Mouse (Mus musculus) liver, embryonic 16.5 days (tissue): ENCODE data around the gene Tspan32. TPM values are rescaled to one million over a fixed set of nuclear protein-coding genes. Genes with fewer than 3 reads are reported as not detected.
A peak's percentile ranks its signal among the peaks of the same experiment; 100 is the strongest.

Experiments used
- ATAC-seq: fragments of 200-750 bp; cut with Nextera tagmentation; 2 replicates; pipeline ENCODE4 v1.8.0; 2017; ENCODE audit warnings: low read depth, mild to moderate bottlenecking, moderate number of reproducible peaks, moderate library complexity
- H3K27ac ChIP-seq: fragments of 300-500 bp; sonication (generic); 2 replicates; pipeline ENCODE4 v1.5.1; 2014; ENCODE audit warnings: mild to moderate bottlenecking, low read length
- H3K27me3 ChIP-seq: fragments of 300-500 bp; sonication (generic); 2 replicates; pipeline ENCODE4 v1.6.1; 2014; ENCODE audit warnings: low read depth, low read length, mixed read lengths; ENCODE audit not compliant: control insufficient read depth, insufficient read depth
- H3K36me3 ChIP-seq: fragments of 300-500 bp; sonication (generic); 2 replicates; pipeline ENCODE4 v1.6.1; 2014; ENCODE audit warnings: mild to moderate bottlenecking; ENCODE audit not compliant: control insufficient read depth, insufficient read depth
- H3K4me1 ChIP-seq: fragments of 300-500 bp; sonication (generic); 2 replicates; pipeline ENCODE4 v1.6.1; 2014; ENCODE audit warnings: low read depth, low read length, mixed read lengths; ENCODE audit not compliant: control insufficient read depth
- H3K4me2 ChIP-seq: fragments of 300-500 bp; sonication (generic); 2 replicates; pipeline ENCODE4 v1.6.1; 2014; ENCODE audit warnings: low read depth, low read length, mixed read lengths
- H3K4me3 ChIP-seq: fragments of 300-500 bp; sonication (generic); 2 replicates; pipeline ENCODE4 v1.5.1; 2014; ENCODE audit warnings: low read depth, mild to moderate bottlenecking, low read length
- H3K9ac ChIP-seq: fragments of 300-500 bp; sonication (generic); 2 replicates; pipeline ENCODE4 v1.6.1; 2014; ENCODE audit warnings: low read depth, low read length
- H3K9me3 ChIP-seq: fragments of 300-500 bp; sonication (generic); replicated peaks from 2 replicates; pipeline ENCODE4 v1.6.1; 2016; ENCODE audit warnings: low read length; ENCODE audit not compliant: control insufficient read depth
- WGBS: fragments of 180-500 bp; shearing (Covaris S2); extraction: QIAGEN DNeasy Blood & Tissue Kit; methylation state at CpG from one replicate; pipeline ENCODE4 v1.1.7; 2014; ENCODE audit not compliant: insufficient replicate concordance; 5-methylcytosine and 5-hydroxymethylcytosine counted together
- polyA plus RNA-seq: library from polyadenylated mRNA; unstranded; fragments of >200 nt; fragmentation: Nextera tagmentation; extraction: Ambion mirVana; gene quantifications from 2 replicates; pipeline ENCODE4 v1.2.1, GENCODE M21; 2015

The Tspan32 gene
- polyA plus RNA-seq, 1 experiment from 2014 or later = 71.3 TPM

DNA sequence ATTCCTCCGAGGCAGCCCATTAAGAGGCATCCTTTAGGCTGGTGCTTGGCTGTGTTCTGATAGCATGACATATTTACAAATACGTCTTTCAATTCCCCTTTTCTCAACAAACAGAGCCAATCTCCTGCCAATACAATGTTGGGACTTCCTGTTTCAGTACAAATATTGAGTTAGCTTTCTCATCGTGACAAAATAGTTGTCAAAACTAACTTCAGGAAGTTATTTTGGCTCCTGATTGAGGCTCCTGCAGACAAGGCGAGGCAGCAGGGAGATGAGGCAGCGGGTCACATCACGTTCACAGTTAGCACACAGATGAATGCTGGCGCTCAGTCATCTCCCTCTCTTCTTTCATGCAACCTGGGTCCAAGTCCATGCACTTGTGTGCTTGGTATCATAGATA lies 41.5 kb downstream of the Tspan32 start:
- H3K9me3 ChIP-seq = no peaks in the 10 kb centered on the region
- 35% methylated on average over 7 of the region's 7 CpGs for WGBS
- H3K4me3 ChIP-seq = no peak overlapping the region
- no peaks in the 10 kb centered on the region for H3K36me3 ChIP-seq
- H3K4me2 ChIP-seq = no peak overlapping the region
- no peak overlapping the region for H3K9ac ChIP-seq
- H3K27ac ChIP-seq = no peak overlapping the region
- peaks cover 12% of the 10 kb centered on the region for H3K4me1 ChIP-seq
- no peaks in the 10 kb centered on the region for H3K27me3 ChIP-seq
- no peak for ATAC-seq

DNA sequence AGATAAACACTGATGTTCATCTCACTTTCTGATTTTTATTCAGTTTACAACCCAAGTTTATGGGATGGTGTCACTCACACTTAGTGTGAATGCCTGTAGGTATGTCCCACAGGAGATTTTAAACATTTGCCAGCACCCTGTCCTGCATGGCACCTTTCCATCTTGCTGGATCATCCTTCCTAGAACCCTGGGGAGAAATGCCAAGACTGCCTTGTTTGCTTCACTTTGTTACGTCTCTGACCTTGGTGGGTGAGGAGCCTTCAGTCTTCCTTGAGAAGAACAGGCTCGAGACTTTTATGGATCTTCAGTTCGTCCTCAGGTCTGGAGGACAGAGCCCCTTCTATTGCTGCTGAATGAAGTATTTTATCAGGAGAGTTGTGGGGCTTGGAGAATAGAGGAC lies 44.5 kb downstream of the Tspan32 start:
- Histone ChIP-seq H3K9ac (no peak overlapping the region), H3K4me1 (peaks cover 22% of the 10 kb centered on the region), H3K27me3 (no peaks in the 10 kb centered on the region), H3K4me2 (no peak overlapping the region), H3K36me3 (no peaks in the 10 kb centered on the region), H3K4me3 (no peak overlapping the region), H3K9me3 (no peaks in the 10 kb centered on the region), H3K27ac (no peak overlapping the region)
- WGBS = 61% methylated on average over 3 of the region's 3 CpGs
- no peak for ATAC-seq

DNA sequence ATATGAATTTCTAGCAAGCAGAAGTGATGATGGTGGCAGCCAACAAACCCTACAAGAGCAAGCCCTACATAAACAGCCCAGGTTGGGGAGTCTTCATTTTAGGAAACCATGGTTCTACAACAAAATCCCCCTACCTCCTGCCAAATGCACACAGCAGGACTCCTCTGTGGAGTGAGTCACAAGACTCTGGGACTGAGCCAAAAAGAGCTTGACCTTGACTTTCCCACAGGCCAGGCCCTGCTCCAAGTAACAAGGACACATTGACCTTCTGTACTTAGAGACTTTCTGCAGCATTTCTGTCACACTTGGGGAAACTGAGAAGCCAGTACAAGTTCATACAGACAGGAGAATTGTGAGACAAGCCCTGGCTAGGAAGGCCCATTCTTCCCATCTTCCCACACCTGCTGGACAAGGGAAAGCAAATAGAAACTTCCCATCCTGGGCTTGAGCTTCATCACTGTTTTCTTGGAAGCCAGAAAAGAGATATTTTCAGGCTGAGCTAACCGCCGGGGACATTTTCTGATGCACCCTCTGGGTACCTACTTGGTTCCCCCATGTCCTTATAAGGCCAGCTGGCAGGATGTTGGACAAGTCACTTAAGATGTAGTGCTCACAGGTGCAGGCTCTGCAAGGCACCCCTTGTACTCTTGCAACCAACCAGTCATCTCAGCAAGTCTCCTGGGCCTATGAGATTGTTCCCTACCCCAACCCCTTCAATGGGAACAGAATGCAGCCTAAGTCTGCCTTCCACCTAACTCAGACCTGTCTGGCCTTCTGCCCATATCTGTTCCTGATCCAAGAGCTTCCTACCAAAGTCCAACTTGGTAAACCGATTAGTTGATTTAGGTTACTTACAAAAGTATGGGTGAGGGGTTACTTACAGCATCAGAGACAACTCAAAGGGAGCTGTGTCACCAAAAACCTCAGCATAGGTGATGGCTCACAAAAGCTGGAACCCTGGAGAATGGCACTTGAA lies 45.3 kb downstream of the Tspan32 start:
- Histone ChIP-seq H3K4me3 (no peak overlapping the region), H3K9me3 (no peaks in the 10 kb centered on the region), H3K27me3 (no peaks in the 10 kb centered on the region), H3K4me2 (no peak overlapping the region), H3K9ac (no peak overlapping the region), H3K4me1 (peaks cover 30% of the 10 kb centered on the region), H3K27ac (no peak overlapping the region), H3K36me3 (no peaks in the 10 kb centered on the region)
- 71% methylated on average over 3 of the region's 3 CpGs for WGBS
- ATAC-seq = no peak

DNA sequence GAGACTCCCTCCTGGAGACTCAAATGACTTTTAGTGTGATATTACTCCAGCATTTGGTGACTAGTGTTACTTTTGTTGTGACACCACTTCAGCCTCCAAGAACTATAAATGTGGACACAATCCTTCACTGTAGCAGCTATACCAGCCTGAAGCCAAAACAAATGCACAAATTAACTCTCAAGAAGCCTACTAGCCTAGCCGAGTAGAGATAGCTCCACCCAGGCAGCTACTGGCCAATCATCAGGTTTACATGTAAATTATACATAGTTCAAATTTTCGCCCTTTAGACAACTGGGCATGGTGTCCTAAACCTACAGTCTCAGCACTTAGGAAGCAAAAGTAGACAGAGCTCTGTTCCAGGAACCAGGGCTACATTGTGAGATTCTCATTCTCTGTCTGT lies 46.5 kb downstream of the Tspan32 start:
- Histone ChIP-seq H3K27ac (no peak overlapping the region), H3K4me1 (peaks cover 41% of the 10 kb centered on the region), H3K36me3 (no peaks in the 10 kb centered on the region), H3K4me2 (no peak overlapping the region), H3K9ac (no peak overlapping the region), H3K9me3 (no peaks in the 10 kb centered on the region), H3K27me3 (no peaks in the 10 kb centered on the region), H3K4me3 (no peak overlapping the region)
- ATAC-seq = no peak
- WGBS = 20% methylated on average over 2 of the region's 2 CpGs

DNA sequence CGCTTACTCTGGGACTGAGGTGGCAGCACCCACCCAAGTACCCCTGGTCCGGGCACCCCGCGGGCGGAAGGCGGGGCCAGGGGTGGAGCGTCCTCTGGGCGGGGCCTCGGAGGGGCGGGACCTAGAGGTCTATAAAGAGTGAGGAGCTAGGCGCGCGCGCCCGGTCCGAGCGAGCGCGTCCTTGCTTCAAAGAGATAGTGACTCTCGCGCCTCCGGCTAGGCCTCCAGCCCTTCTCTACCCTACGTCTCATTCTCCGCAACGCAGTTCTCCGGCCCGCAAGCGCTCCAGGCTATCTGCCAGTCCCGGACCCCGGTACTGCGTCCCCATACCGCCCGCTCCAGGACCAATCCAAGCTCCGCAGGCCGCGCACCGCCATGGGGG lies 47.8 kb downstream of the Tspan32 start, which contains the start of gene Cd81:
TSS of gene Cd81 (plus strand) at position 114 of the 382 bp plus-strand sequence.
- H3K9me3 ChIP-seq = no peaks in the 10 kb centered on the region
- H3K36me3 ChIP-seq = no peaks in the 10 kb centered on the region
- peak; percentile 84 for ATAC-seq
- H3K9ac ChIP-seq = peak within 1 kb of the TSS; percentile 82
- H3K4me1 ChIP-seq = peaks cover 54% of the 10 kb centered on the region
- peak within 1 kb of the TSS; percentile 83 for H3K27ac ChIP-seq
- peak within 1 kb of the TSS; percentile 75 for H3K4me3 ChIP-seq
- H3K27me3 ChIP-seq = no peaks in the 10 kb centered on the region
- WGBS = 0% methylated on average over 37 of the region's 37 CpGs
- peak within 1 kb of the TSS; percentile 90 for H3K4me2 ChIP-seq

DNA sequence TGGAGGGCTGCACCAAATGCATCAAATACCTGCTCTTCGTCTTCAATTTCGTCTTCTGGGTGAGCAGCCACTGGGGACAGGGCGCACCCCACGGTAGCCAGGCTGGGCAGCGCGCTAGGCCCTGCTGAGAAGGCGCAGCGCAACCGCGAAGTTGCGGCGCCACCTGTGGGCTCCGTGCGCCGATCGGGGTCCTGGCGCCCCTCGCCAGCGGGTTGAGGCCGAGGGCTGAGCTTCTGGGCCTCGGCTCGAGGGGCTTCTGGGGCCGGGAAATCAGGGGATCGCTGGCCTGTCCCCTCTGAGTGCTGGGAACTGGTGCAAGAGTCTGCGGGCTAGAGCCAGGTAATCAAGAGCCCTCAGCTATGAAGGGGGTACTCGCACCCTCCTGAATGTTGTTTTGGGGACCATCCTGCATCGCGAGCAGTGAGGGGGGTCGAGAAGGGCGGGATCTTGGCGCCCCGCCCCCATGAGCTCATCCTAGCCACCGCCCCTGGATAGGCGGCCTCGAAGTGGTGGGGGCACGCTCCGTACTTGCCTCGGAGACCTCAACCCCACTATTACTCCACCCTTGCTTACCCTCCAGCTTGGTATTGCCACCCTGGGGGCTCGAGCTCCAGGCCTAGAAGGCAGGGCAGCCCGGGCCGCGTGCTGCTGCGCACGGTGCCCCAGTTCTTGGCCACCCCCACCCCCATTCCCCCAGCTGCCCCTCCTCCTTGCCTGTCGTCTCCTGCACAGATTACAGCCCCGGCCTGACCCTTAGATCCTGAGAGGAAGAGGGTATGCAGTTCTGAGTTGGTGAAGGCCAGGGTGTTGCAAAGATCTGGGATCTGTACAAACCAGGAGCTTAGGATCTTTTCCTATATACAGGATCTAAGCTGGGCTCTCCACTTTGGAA lies 48.4 kb downstream of the Tspan32 start:
- Histone ChIP-seq H3K27me3 (no peaks in the 10 kb centered on the region), H3K27ac (peak overlapping the region; percentile 83), H3K36me3 (no peaks in the 10 kb centered on the region), H3K9ac (peak overlapping the region; percentile 82), H3K9me3 (no peaks in the 10 kb centered on the region), H3K4me3 (peak overlapping the region; percentile 75), H3K4me1 (peaks cover 60% of the 10 kb centered on the region), H3K4me2 (peak overlapping the region; percentile 90)
- peak; percentile 51 for ATAC-seq
- WGBS = under 1% methylated on average over 46 of the region's 46 CpGs

DNA sequence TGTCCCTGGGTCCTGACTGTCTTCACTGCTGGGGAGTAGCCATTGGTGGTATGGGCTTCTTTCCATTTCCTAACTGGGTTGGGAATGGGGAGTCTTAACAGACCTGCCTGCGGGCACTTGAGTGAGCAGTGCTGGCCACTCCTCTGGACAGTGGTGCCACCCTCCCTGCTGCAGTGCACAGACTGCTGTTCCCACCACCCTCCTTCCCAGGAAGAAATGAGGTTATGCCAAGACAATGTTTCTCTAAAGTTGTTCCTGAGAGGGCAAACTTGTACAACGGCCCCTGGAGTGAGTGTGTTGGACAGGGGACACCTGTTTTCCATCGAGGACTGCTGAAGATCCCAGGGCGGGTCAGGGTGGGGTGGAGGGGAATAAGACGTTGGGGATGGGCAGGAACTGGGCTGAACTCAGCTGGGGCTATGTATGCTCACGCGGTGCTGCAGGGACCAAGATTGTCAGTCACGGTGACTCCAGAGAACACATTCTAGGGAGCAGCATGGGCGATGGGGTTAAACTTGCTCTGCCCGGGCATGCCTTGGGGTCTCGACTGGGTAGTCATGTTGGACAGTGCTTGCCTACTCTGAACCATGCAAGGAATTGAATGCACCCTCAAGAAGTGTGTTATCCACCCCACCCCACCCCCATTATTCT lies 49.2 kb downstream of the Tspan32 start:
- Histone ChIP-seq H3K9ac (peak overlapping the region; percentile 82), H3K27ac (0 out of 2 replicates have a peak overlapping the region, but pooled peaks have one; percentile 83), H3K9me3 (no peaks in the 10 kb centered on the region), H3K27me3 (no peaks in the 10 kb centered on the region), H3K4me3 (peak overlapping the region; percentile 75), H3K4me2 (peak overlapping the region; percentile 90), H3K4me1 (peaks cover 69% of the 10 kb centered on the region), H3K36me3 (no peaks in the 10 kb centered on the region)
- no peak for ATAC-seq
- 20% methylated on average over 11 of the region's 11 CpGs for WGBS

DNA sequence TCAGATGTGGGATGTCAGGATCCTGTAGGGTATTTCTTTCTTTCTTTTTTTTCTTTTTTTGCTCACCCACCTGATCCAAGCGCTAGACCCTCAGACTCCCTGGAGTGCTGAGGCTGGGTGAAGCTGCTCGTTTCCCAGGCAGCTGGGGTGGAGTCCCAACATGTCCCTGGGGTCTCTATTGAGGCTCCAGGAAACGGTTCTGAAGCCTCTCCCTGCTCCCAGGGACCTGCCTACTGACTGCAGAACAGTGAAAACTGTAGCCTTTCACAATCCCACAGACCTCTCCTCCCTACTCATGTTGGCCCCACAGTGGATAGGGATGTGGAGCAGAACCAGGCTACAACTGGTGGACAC lies 49.7 kb downstream of the Tspan32 start:
- no peak for ATAC-seq
- Histone ChIP-seq H3K27me3 (no peaks in the 10 kb centered on the region), H3K4me3 (peak overlapping the region; percentile 75), H3K9ac (peak overlapping the region; percentile 82), H3K4me2 (peak overlapping the region; percentile 90), H3K36me3 (no peaks in the 10 kb centered on the region), H3K27ac (no peak overlapping the region), H3K4me1 (peaks cover 74% of the 10 kb centered on the region), H3K9me3 (no peaks in the 10 kb centered on the region)
- WGBS = 26% methylated on average over 3 of the region's 3 CpGs
